Mouse (Mus musculus): Measurements from ENCODE around the gene Atrx. TPM values are rescaled to one million over a fixed set of nuclear protein-coding genes. Genes with fewer than 3 reads are reported as not detected.
"Not testable (repeated sequence)": the region's sequence is repeated elsewhere in the genome, so short reads cannot be mapped to it uniquely, and the experiment has no call there.

Atrx gene
- polyA plus RNA-seq, 1 experiment from 2014 or later: 39.4 TPM

DNA sequence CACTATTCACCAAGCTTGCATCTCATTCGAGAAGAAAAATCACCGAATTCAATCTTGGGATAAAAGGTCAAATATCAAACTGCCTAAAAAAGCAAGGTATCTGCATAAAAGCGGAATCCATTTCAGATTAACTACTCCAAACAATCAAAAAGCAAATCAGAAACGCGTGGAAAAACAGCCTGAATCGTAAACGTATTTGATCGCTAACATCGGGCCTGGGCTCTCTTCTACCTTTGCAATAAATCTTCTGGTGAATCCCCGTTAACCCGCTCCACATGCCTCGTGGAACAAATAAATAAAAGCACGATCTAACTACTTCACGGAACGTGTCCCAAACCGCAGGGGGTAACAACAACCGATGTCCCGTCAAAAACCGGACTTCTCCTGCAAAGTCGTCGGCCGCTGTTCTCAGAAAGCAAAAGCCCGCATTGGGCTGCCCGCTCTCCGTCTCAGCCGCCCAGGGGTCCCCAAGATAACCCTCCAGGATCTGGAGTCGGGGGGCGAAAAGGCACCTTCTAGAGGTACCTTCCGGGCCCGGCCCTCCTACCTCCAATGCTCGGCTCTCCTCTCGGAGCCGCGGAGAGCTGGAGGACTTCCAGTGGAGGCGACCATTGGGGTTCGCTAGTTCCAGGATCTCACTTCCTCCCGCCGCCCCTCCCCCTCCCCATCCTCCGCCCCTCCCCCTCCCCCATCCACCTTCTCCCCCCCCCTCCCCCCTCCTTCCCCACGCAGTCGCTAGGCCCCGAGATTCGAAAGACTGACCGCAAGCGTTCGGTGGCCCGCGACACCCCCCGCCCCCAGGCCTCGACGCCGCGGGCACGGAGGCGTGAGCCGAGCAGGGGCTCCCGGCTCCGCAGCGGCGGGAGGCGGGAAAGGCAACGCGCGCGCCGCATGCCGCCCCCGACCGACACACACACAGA, 1.0 kb downstream of the Atrx start:
- peaks cover 8% of the 10 kb centered on the region for H3K4me1 ChIP-seq (ENCODE audit: control insufficient read depth, low read depth, low read length)
- H3K36me3 ChIP-seq (ENCODE audit: control insufficient read depth, insufficient read depth): no peaks in the 10 kb centered on the region
- peak overlapping the region; percentile 76 for H3K4me3 ChIP-seq (ENCODE audit: low read depth, low read length)
- WGBS (ENCODE audit: insufficient replicate concordance): 21% methylated on average over 46 of the region's 69 CpGs
- H3K27me3 ChIP-seq (ENCODE audit: control insufficient read depth, insufficient read depth, low read depth, low read length): no peaks in the 10 kb centered on the region
- ATAC-seq (ENCODE audit: low read depth): peak; percentile 33
- peak overlapping the region; percentile 80 for H3K9ac ChIP-seq (ENCODE audit: low read depth, low read length)
- H3K27ac ChIP-seq (ENCODE audit: low read length): peak overlapping the region; percentile 77
- H3K9me3 ChIP-seq (replicated peaks; ENCODE audit: control insufficient read depth, low read length): no peaks in the 10 kb centered on the region; the same call in 1 of the 2 replicates
- peak overlapping the region; percentile 65 for H3K4me2 ChIP-seq (ENCODE audit: low read depth, low read length)

DNA sequence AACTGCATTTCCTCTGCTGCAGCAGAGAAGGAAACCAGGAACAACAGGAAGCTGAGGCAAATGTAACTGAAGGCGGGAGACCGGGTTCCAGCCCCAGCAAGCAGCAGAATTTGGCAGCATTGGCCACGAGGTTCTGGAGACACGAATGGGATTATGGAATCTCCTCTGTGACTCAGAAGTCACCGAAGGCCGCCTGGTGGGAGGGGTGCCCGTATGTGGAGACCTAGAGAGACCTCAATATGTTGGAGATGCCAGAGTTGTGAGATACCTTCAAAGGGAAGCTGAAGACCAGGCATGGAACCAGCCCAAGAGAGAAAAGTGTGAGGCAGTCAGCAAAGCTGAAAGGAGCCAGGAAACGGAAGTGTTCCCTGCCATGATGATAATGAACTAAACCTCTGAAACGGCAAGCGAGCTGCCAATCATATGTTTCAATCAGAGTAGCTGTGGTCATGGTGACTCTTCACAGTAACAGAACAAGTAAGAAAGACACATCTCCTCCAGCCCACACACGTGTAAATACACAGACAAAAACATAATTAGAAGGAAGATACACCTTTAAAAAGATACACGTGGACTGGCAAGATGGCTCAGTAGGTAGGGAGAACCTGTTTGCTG, 3.0 kb downstream of the Atrx start:
- 37% methylated on average over 12 of the region's 12 CpGs for WGBS (ENCODE audit: insufficient replicate concordance)
- Histone ChIP-seq H3K27ac (ENCODE audit: low read length) (no peak overlapping the region), H3K9ac (ENCODE audit: low read depth, low read length) (no peak overlapping the region)

DNA sequence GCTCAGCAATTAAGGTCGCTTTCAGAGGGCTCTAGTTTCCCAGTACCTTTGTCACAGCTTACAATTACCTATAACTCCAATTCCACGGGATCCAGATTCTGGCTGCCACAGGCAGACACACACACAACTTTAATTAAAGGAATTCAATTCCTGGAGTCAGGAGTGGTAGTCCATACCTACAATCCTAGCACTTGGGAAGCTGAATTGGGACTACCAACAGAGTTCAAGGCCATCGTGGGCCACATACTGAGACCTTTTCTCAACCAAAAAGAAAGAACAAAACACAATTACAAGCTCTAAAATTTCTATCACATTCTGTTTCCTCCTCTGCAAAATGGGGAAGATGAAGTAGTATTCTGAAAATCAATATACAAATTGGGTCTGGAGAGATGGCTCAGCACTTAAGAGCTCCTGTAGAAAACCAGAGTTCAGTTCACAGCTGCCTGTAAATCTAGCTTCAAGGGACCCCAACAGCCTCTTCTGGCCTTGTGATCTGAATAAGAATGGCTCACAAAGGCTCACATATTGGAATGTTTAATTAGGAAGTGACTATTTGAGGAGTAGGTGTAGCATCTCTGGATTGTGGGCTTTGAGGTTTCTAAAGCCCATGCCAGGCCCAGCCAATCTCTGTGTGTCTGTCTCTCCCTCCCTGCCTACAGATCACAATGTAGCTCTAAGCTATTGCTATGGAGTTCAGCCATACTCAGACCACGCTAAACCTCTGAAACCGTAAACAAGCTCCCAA, 4.7 kb downstream of the Atrx start:
- no peak overlapping the region for H3K27ac ChIP-seq (ENCODE audit: low read length)
- no peaks in the 10 kb centered on the region for H3K27me3 ChIP-seq (ENCODE audit: control insufficient read depth, insufficient read depth, low read depth, low read length)
- H3K4me3 ChIP-seq (ENCODE audit: low read depth, low read length): no peak overlapping the region
- no peaks in the 10 kb centered on the region; the same call in 1 of the 2 replicates for H3K9me3 ChIP-seq (replicated peaks; ENCODE audit: control insufficient read depth, low read length)
- 79% methylated on average over 5 of the region's 5 CpGs for WGBS (ENCODE audit: insufficient replicate concordance)
- no peak for ATAC-seq (ENCODE audit: low read depth)
- H3K9ac ChIP-seq (ENCODE audit: low read depth, low read length): no peak overlapping the region
- no peak overlapping the region for H3K4me2 ChIP-seq (ENCODE audit: low read depth, low read length)
- peaks cover 8% of the 10 kb centered on the region for H3K4me1 ChIP-seq (ENCODE audit: control insufficient read depth, low read depth, low read length)
- no peaks in the 10 kb centered on the region for H3K36me3 ChIP-seq (ENCODE audit: control insufficient read depth, insufficient read depth)

More for the DNA sequence above, 3.0 kb downstream of the Atrx start:
- Histone ChIP-seq H3K4me3 (ENCODE audit: low read depth, low read length) (no peak overlapping the region), H3K4me1 (ENCODE audit: control insufficient read depth, low read depth, low read length) (peaks cover 8% of the 10 kb centered on the region), H3K9me3 (replicated peaks; ENCODE audit: control insufficient read depth, low read length) (no peaks in the 10 kb centered on the region; the same call in 1 of the 2 replicates), H3K4me2 (ENCODE audit: low read depth, low read length) (peak overlapping the region; percentile 32; the same call in 1 of the 2 replicates), H3K36me3 (ENCODE audit: control insufficient read depth, insufficient read depth) (no peaks in the 10 kb centered on the region), H3K27me3 (ENCODE audit: control insufficient read depth, insufficient read depth, low read depth, low read length) (no peaks in the 10 kb centered on the region)
- ATAC-seq (ENCODE audit: low read depth): no peak

DNA sequence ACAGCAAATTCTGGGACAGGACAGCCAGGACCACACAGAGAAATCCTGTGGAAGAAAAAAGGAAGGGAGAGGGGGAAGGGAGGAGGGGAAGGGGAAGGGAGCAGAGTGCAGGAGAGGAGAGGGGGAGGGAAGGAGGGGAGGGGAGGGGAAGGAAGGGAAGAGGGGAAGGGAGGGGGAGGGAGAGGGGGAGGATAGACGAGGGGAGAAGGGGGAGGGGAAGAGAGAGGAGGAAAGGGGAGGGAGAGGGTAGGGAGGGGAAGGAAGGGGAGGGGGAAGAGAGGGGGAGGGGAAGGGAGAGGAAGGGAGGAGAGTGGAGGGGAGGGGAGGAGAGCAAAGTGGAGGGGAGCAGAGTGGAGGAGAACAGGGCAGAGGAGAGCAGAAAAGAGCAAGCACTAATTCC, 5.3 kb downstream of the Atrx start:
- H3K36me3 ChIP-seq (ENCODE audit: control insufficient read depth, insufficient read depth): no peaks in the 10 kb centered on the region
- WGBS (ENCODE audit: insufficient replicate concordance): 40% methylated on average over 1 of the region's 1 CpGs

DNA sequence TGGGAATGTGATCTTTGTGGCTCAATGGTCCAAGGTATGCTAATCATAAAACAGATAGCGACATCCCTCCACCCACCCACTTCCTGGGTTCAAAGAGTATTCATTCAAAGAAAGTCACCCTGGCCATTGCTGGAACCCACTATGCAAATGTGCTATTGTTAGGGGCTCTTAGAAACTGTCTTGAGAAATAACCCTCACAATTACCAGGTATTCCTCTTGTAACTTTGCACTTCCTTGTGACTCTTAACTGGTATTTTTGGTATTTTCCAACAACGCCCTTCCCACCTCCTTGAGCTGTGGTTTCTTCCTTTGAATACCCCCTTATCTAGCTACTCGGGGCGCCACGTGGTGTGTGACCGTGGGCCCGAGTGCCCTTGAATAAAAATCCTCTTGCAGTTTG, 6.2 kb downstream of the Atrx start:
- H3K27me3 ChIP-seq (ENCODE audit: control insufficient read depth, insufficient read depth, low read depth, low read length); H3K4me2 ChIP-seq (ENCODE audit: low read depth, low read length); H3K4me3 ChIP-seq (ENCODE audit: low read depth, low read length); H3K9me3 ChIP-seq (replicated peaks; ENCODE audit: control insufficient read depth, low read length); ATAC-seq (ENCODE audit: low read depth); H3K27ac ChIP-seq (ENCODE audit: low read length); H3K9ac ChIP-seq (ENCODE audit: low read depth, low read length); H3K36me3 ChIP-seq (ENCODE audit: control insufficient read depth, insufficient read depth); H3K4me1 ChIP-seq (ENCODE audit: control insufficient read depth, low read depth, low read length): not testable (repeated sequence)
- WGBS (ENCODE audit: insufficient replicate concordance): 60% methylated on average over 7 of the region's 7 CpGs

More for the DNA sequence above, 5.3 kb downstream of the Atrx start:
- Histone ChIP-seq H3K27me3 (ENCODE audit: control insufficient read depth, insufficient read depth, low read depth, low read length) (no peaks in the 10 kb centered on the region), H3K9me3 (replicated peaks; ENCODE audit: control insufficient read depth, low read length) (no peaks in the 10 kb centered on the region; the same call in 1 of the 2 replicates), H3K4me3 (ENCODE audit: low read depth, low read length) (no peak overlapping the region), H3K9ac (ENCODE audit: low read depth, low read length) (no peak overlapping the region), H3K4me1 (ENCODE audit: control insufficient read depth, low read depth, low read length) (peaks cover 8% of the 10 kb centered on the region), H3K4me2 (ENCODE audit: low read depth, low read length) (no peak overlapping the region), H3K27ac (ENCODE audit: low read length) (no peak overlapping the region)
- ATAC-seq (ENCODE audit: low read depth): no peak

DNA sequence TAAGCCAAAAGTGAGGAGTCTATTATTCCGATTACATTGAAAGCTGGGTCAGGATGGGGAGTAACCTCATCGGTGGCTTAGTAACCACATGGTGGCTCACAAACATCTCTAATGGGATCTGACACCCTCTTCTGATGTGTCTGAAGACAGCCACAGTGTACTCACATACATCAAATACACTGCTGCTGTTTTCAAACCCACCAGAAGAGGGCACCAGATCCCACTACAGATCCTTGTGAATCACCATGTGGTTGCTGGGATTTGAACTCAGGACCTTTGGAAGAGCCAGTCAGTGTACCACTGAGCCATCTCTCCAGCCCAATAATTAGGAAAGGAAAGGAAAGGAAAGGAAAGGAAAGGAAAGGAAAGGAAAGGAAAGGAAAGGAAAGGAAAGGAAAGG, 7.8 kb downstream of the Atrx start:
- no peak for ATAC-seq (ENCODE audit: low read depth)
- H3K9ac ChIP-seq (ENCODE audit: low read depth, low read length): no peak overlapping the region
- H3K36me3 ChIP-seq (ENCODE audit: control insufficient read depth, insufficient read depth): no peaks in the 10 kb centered on the region
- H3K9me3 ChIP-seq (replicated peaks; ENCODE audit: control insufficient read depth, low read length): no peaks in the 10 kb centered on the region; the same call in 1 of the 2 replicates
- no peak overlapping the region for H3K27ac ChIP-seq (ENCODE audit: low read length)
- no peak overlapping the region for H3K4me2 ChIP-seq (ENCODE audit: low read depth, low read length)
- H3K4me1 ChIP-seq (ENCODE audit: control insufficient read depth, low read depth, low read length): peaks cover under 1% of the 10 kb centered on the region
- H3K27me3 ChIP-seq (ENCODE audit: control insufficient read depth, insufficient read depth, low read depth, low read length): no peaks in the 10 kb centered on the region
- H3K4me3 ChIP-seq (ENCODE audit: low read depth, low read length): no peak overlapping the region
- 64% methylated on average over 2 of the region's 2 CpGs for WGBS (ENCODE audit: insufficient replicate concordance)

DNA sequence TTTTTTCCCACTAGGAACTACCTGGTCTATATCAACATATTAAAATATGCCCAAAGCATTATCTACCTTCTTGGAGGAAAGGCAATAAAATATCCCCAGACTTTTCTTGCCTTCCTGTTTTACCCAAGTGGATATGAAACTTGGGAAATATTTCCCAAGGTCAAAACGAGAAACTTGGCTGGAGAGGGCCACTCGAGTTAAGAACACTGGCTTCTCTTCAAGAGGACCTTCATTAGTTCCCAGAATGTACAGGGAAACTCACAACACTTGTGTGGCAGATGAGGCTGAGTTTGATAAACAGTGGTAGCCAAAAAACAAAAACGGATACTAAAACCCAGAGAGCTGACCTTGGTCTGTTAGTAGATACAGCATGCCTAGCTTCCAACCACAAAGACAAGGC, 17.5 kb downstream of the Atrx start:
- Histone ChIP-seq H3K27ac (ENCODE audit: low read length) (no peak overlapping the region), H3K4me1 (ENCODE audit: control insufficient read depth, low read depth, low read length) (no peaks in the 10 kb centered on the region), H3K9me3 (replicated peaks; ENCODE audit: control insufficient read depth, low read length) (no peaks in the 10 kb centered on the region), H3K4me3 (ENCODE audit: low read depth, low read length) (no peak overlapping the region), H3K4me2 (ENCODE audit: low read depth, low read length) (no peak overlapping the region), H3K27me3 (ENCODE audit: control insufficient read depth, insufficient read depth, low read depth, low read length) (no peaks in the 10 kb centered on the region), H3K36me3 (ENCODE audit: control insufficient read depth, insufficient read depth) (no peaks in the 10 kb centered on the region), H3K9ac (ENCODE audit: low read depth, low read length) (no peak overlapping the region)
- ATAC-seq (ENCODE audit: low read depth): no peak
- 45% methylated on average over 3 of the region's 3 CpGs for WGBS (ENCODE audit: insufficient replicate concordance)

DNA sequence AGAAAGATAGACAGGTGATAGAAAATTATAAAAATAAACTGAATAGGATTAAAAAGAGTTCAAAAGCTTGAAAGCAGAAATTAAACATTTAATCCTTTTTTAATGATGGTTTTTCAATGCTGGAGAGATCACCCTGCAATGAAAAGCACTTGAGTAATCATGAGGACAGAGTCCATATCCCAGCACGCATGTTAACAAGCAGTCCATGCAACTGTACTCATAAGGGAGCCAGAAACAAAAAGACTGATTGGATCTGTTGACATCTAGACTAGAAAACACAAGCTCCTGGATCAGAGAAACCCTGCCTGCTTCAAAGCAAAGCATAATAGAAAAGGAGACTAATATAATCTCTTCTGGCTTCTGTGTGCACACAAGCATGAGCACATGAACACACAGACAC, 27.6 kb downstream of the Atrx start:
- Histone ChIP-seq H3K4me2 (ENCODE audit: low read depth, low read length) (no peak overlapping the region), H3K27me3 (ENCODE audit: control insufficient read depth, insufficient read depth, low read depth, low read length) (no peaks in the 10 kb centered on the region), H3K36me3 (ENCODE audit: control insufficient read depth, insufficient read depth) (no peaks in the 10 kb centered on the region), H3K9ac (ENCODE audit: low read depth, low read length) (no peak overlapping the region), H3K4me3 (ENCODE audit: low read depth, low read length) (no peak overlapping the region), H3K9me3 (replicated peaks; ENCODE audit: control insufficient read depth, low read length) (no peaks in the 10 kb centered on the region), H3K4me1 (ENCODE audit: control insufficient read depth, low read depth, low read length) (no peaks in the 10 kb centered on the region), H3K27ac (ENCODE audit: low read length) (no peak overlapping the region)
- 0 out of 2 replicates have a peak, but pooled peaks have one; percentile 21 for ATAC-seq (ENCODE audit: low read depth)
- WGBS (ENCODE audit: insufficient replicate concordance): 63% methylated on average over 1 of the region's 1 CpGs
